Mouse (Mus musculus) erythroblast, embryonic 14.5 days (primary cell): ENCODE data around the gene Ciart.

ENCODE experiments used
- GATA1 ChIP-seq: IDR thresholded peaks from 2 replicates; pipeline ENCODE4 v1.6.1; 2012; ENCODE audit warnings: low read length, inconsistent platforms, mixed read lengths
- TAL1 ChIP-seq: IDR thresholded peaks from 3 replicates; pipeline ENCODE4 v1.6.1; 2012; ENCODE audit warnings: low read length, inconsistent platforms, mixed read lengths

DNA sequence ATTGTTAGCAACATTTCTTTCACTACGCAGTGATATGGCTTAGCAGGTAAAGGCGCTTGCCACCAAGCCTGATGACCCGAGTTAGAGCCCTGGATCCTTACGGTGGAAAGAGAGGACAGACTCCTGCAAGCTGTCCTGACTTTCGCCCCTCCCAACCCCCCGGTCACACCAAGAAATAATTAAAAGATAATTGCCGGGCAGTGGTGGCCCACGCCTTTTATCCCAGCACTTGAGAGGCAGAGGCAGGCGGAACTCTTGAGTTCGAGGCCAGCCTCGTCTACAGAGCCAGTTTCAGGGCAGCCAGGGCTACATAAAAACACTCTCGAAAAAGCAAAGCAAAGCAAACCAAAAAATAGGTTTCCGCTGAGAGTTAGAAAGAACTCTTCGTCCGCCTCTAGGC lies 11.1 kb downstream of the Ciart start:
- no peak for TF ChIP-seq TAL1
- no peak for TF ChIP-seq GATA1
